9 mouse cellular contexts compared by ENCODE assay signal in the genomic region with DNA sequence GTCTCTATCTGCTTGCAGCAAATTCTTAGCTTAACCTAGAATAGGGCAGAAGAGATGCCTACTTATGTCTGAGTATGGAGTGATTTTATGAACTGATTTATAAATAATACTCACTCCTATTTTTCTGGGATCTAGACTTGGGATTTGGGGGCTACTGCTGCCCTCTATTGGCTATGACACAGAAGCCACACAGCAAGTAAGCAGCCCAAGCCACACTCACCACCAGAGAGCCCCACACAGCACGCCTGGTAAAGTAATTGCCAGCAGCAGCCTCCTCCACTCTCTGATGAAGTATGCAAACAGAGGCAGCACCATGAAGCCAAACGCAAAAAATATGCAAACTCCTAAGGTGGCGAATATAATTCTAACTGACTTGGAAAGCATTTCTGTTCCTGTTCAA. TPM values are rescaled to one million over a fixed set of nuclear protein-coding genes. Genes with fewer than 3 reads are reported as not detected.
DNase-seq lines count a peak whose midpoint lies in the region; ATAC-seq and TF ChIP-seq lines count a peak whose summit lies in the region.
"Had no signal": no experiment of that assay in that cellular context is flagged by ENCODE, and none has a peak within 500 bp of the region (broad histone marks: within the 10 kb centered on the region; RNA-seq: fewer than 3 reads in every experiment).

No protein-coding gene starts in this region.

- H3K4me1 ChIP-seq in lung, embryonic 14.5 days (ENCODE audit: insufficient read depth): no peaks in the 10 kb centered on the region
- no peaks in the 10 kb centered on the region for H3K4me1 ChIP-seq in lung, adult 2 months (ENCODE audit: control insufficient read depth, insufficient read depth, low read length)

- no peaks in the 10 kb centered on the region for H3K9me3 ChIP-seq in lung, embryonic 14.5 days (ENCODE audit: low read depth, low read length)

- no peak for ATAC-seq in lung, embryonic 14.5 days (ENCODE audit: insufficient read depth)

- WGBS in lung, embryonic 14.5 days: 40% methylated on average over 3 of the region's 3 CpGs
- 48% methylated on average over 3 of the region's 3 CpGs for WGBS in lung, adult 2 months

- no peak overlapping the region for H3K9ac ChIP-seq in lung, embryonic 14.5 days

- H3K27me3 ChIP-seq in lung, embryonic 14.5 days (ENCODE audit: insufficient read depth, low read length): no peaks in the 10 kb centered on the region

- TF ChIP-seq CTCF in lung, embryonic 14.5 days (IDR thresholded peaks at IDR 0.05; ENCODE audit: low read depth): peak; percentile 40
- TF ChIP-seq CTCF in lung, adult 2 months (IDR thresholded peaks at IDR 0.05; ENCODE audit: insufficient read depth, low read length): no peak

- H3K36me3 ChIP-seq in lung, embryonic 14.5 days (ENCODE audit: insufficient read depth): no peaks in the 10 kb centered on the region

- no peak for TF ChIP-seq POLR2A in lung, adult 2 months (IDR thresholded peaks at IDR 0.05; ENCODE audit: borderline replicate concordance, extremely low read depth, low read depth, low read length)

- no peak overlapping the region for H3K4me3 ChIP-seq in lung, embryonic 14.5 days (ENCODE audit: low read depth, low read length)
- no peak overlapping the region for H3K4me3 ChIP-seq in lung, adult 2 months (replicated peaks; ENCODE audit: extremely low read depth, low read depth, low read length)

- DNase-seq in adrenal gland, postnatal 14 days: peak; percentile 15
- DNase-seq in adrenal gland, adult 18-20 months (ENCODE audit: low spot score in 2 of 2): no peak
- DNase-seq in lung, embryonic 14.5 days: peak; percentile 25
- DNase-seq in lung, adult 2 months: no peak
- peak; percentile 17 for DNase-seq in adipocyte (ENCODE audit: low spot score)
- peak; percentile 33 for DNase-seq in kidney, postnatal 14 days
- no peak for DNase-seq in thymus, postnatal 0 days (ENCODE audit: low spot score)
- no peak for DNase-seq in thymus, postnatal 4 days
- DNase-seq: B cell, adult 2 months had no signal

- no peak overlapping the region for H3K4me2 ChIP-seq in lung, embryonic 14.5 days

- H3K27ac ChIP-seq in lung, embryonic 14.5 days (ENCODE audit: low read depth): no peak overlapping the region

RNA-seq across cellular contexts. Expression of a gene that starts 21.1 kb away (rescaled TPM):
- total RNA-seq in adrenal gland, postnatal 14 days (2021): 4.6 and 5.7 TPM in 2 replicates
- 1 to 10 TPM; 3.5 to 6.5 TPM for total RNA-seq in adrenal gland, adult 18-20 months (2021)
- polyA plus RNA-seq in lung, embryonic 14.5 days (2014; fragmentation: Nextera tagmentation; extraction: Ambion mirVana): 5.7 and 5.8 TPM in 2 replicates
- polyA plus RNA-seq in lung, adult 2 months (2012; rRNA removed): 2.3 and 3.8 TPM in 2 replicates
- polyA plus RNA-seq in thymus, postnatal 0 days (2015; fragmentation: Nextera tagmentation; extraction: Ambion mirVana): 0.90 and 1.1 TPM in 2 replicates

Comparison
In these comparisons a context has a peak if more than half of its experiments do, and no peak if none do; other contexts are left out.
1. DNase-seq: peak in adrenal gland, postnatal 14 days (single experiment), lung, embryonic 14.5 days (single experiment), adipocyte (single experiment) and kidney, postnatal 14 days (single experiment); none in adrenal gland, adult 18-20 months (0 of 2), lung, adult 2 months (single experiment), thymus, postnatal 0 days (single experiment) and thymus, postnatal 4 days (single experiment).